Mouse (Mus musculus): ENCODE measurements at regions not wholly inside any gene's neighbourhood (a gene's known extent, or its start where the extent isn't known, plus 50 kb on each side); places are given as distances from the start of the nearest gene placed in this dataset.
"Not testable (repeated sequence)": the region's sequence is repeated elsewhere in the genome, so short reads cannot be mapped to it uniquely, and the experiment has no call there.

- DNase-seq = no peak
Measured at GRCm38 (mm10) chr15:5872042-5872441, 427.5 kb upstream of the Dab2 start.

GRCm38 (mm10) chr15:5877749-5878148 lies 421.8 kb upstream of the Dab2 start:
- DNase-seq = no peak

- no peak for DNase-seq
Measured at GRCm38 (mm10) chr15:5891188-5891587, 408.4 kb upstream of the Dab2 start.

- DNase-seq = no peak
Measured at GRCm38 (mm10) chr15:5892034-5892433, 407.6 kb upstream of the Dab2 start.

GRCm38 (mm10) chr15:5895688-5896470 lies 403.7 kb upstream of the Dab2 start:
- DNase-seq = not testable (repeated sequence)

GRCm38 (mm10) chr15:5915261-5915660 lies 384.3 kb upstream of the Dab2 start:
- DNase-seq = peak; percentile 57

GRCm38 (mm10) chr15:5920058-5920457 lies 379.5 kb upstream of the Dab2 start:
- no peak for DNase-seq

- peak; percentile 15 for DNase-seq
Measured at GRCm38 (mm10) chr15:5927768-5928167, 371.8 kb upstream of the Dab2 start.

GRCm38 (mm10) chr15:5933586-5933985 lies 366.0 kb upstream of the Dab2 start:
- DNase-seq = no peak

GRCm38 (mm10) chr15:5940945-5941344 lies 358.6 kb upstream of the Dab2 start:
- no peak for DNase-seq

GRCm38 (mm10) chr15:5946650-5947049 lies 352.9 kb upstream of the Dab2 start:
- DNase-seq = no peak

GRCm38 (mm10) chr15:5950919-5951318 lies 348.7 kb upstream of the Dab2 start:
- no peak for DNase-seq

GRCm38 (mm10) chr15:5951661-5952060 lies 347.9 kb upstream of the Dab2 start:
- not testable (repeated sequence) for DNase-seq

- DNase-seq = no peak
Measured at GRCm38 (mm10) chr15:5953106-5953505, 346.5 kb upstream of the Dab2 start.

- no peak for DNase-seq
Measured at GRCm38 (mm10) chr15:5991351-5992065, 308.1 kb upstream of the Dab2 start.

GRCm38 (mm10) chr15:5992146-5992545 lies 307.4 kb upstream of the Dab2 start:
- not testable (repeated sequence) for DNase-seq

GRCm38 (mm10) chr15:6000816-6001215 lies 298.8 kb upstream of the Dab2 start:
- DNase-seq = no peak

- no peak for DNase-seq
Measured at GRCm38 (mm10) chr15:6001394-6001793, 298.2 kb upstream of the Dab2 start.

- no peak for DNase-seq
Measured at GRCm38 (mm10) chr15:6014982-6015381, 284.6 kb upstream of the Dab2 start.

GRCm38 (mm10) chr15:6016637-6017049 lies 282.9 kb upstream of the Dab2 start:
- no peak for DNase-seq

- no peak for DNase-seq
Measured at GRCm38 (mm10) chr15:6025543-6025942, 274.0 kb upstream of the Dab2 start.

- DNase-seq = no peak
Measured at GRCm38 (mm10) chr15:6029214-6029613, 270.4 kb upstream of the Dab2 start.

- no peak for DNase-seq
Measured at GRCm38 (mm10) chr15:6030396-6030795, 269.2 kb upstream of the Dab2 start.

- DNase-seq = no peak
Measured at GRCm38 (mm10) chr15:6034156-6034555, 265.4 kb upstream of the Dab2 start.
